Mouse (Mus musculus) liver, embryonic 11.5 days (tissue): ENCODE data around the gene Lhpp. TPM values are rescaled to one million over a fixed set of nuclear protein-coding genes. Genes with fewer than 3 reads are reported as not detected.

Source experiments
- ATAC-seq: fragments of 200-750 bp; cut with Nextera tagmentation; replicated peaks from 2 replicates; pipeline ENCODE4 v1.8.0; 2017; ENCODE audit warnings: moderate number of reproducible peaks, mild to moderate bottlenecking, moderate TSS enrichment, moderate library complexity; ENCODE audit not compliant: low FRiP score
- DNase-seq: peaks from one replicate; pipeline ENCODE4 v3.0.0-alpha.2; 2017; ENCODE audit warnings: low spot score
- H3K27ac ChIP-seq: fragments of 300-500 bp; sonication (generic); 2 replicates; pipeline ENCODE4 v1.5.1; 2014; ENCODE audit warnings: mild to moderate bottlenecking, low read depth, low read length, control low read depth
- H3K27me3 ChIP-seq: fragments of 300-500 bp; sonication (generic); replicated peaks from 2 replicates; pipeline ENCODE4 v1.6.1; 2014; ENCODE audit warnings: low read length, mixed read lengths; ENCODE audit not compliant: control insufficient read depth, insufficient read depth
- H3K36me3 ChIP-seq: fragments of 300-500 bp; sonication (generic); 2 replicates; pipeline ENCODE4 v1.6.1; 2014; ENCODE audit warnings: mild to moderate bottlenecking, low read length, moderate library complexity, mixed read lengths; ENCODE audit not compliant: control insufficient read depth, insufficient read depth
- H3K4me1 ChIP-seq: fragments of 300-500 bp; sonication (generic); replicated peaks from 2 replicates; pipeline ENCODE4 v1.6.1; 2014; ENCODE audit warnings: low read length, mixed read lengths; ENCODE audit not compliant: control insufficient read depth, insufficient read depth
- H3K4me2 ChIP-seq: fragments of 300-500 bp; sonication (generic); 2 replicates; pipeline ENCODE4 v1.6.1; 2014; ENCODE audit warnings: mild to moderate bottlenecking, control low read depth, moderate library complexity
- H3K4me3 ChIP-seq: fragments of 300-500 bp; sonication (generic); 2 replicates; pipeline ENCODE4 v1.5.1; 2014; ENCODE audit warnings: low read depth, low read length, control low read depth
- H3K9ac ChIP-seq: fragments of 300-500 bp; sonication (generic); 2 replicates; pipeline ENCODE4 v1.6.1; 2014; ENCODE audit warnings: low read depth, low read length, control low read depth
- H3K9me3 ChIP-seq: fragments of 300-500 bp; sonication (generic); 2 replicates; pipeline ENCODE4 v1.6.1; 2016; ENCODE audit warnings: low read length, inconsistent platforms, mixed read lengths; ENCODE audit not compliant: control insufficient read depth
- WGBS: fragments of 180-500 bp; shearing (Covaris S2); extraction: QIAGEN DNeasy Blood & Tissue Kit; methylation state at CpG from one replicate; pipeline ENCODE4 v1.1.7; 2014; 5-methylcytosine and 5-hydroxymethylcytosine counted together
- polyA plus RNA-seq: library from polyadenylated mRNA; unstranded; fragments of >200 nt; fragmentation: Nextera tagmentation; extraction: Ambion mirVana; gene quantifications from 2 replicates; pipeline ENCODE4 v1.2.1, GENCODE M21; 2014

Lhpp gene
- polyA plus RNA-seq, 1 experiment from 2014 or later = 15.8 TPM

- DNase-seq (no peak), ATAC-seq (no peak)
- H3K4me3 ChIP-seq = no peak overlapping the region
- H3K4me1 ChIP-seq = peaks cover 21% of the 10 kb centered on the region
- H3K27me3 ChIP-seq = no peaks in the 10 kb centered on the region
- H3K9ac ChIP-seq = no peak overlapping the region
- no peak overlapping the region for H3K4me2 ChIP-seq
- H3K27ac ChIP-seq = no peak overlapping the region
- no peaks in the 10 kb centered on the region for H3K9me3 ChIP-seq
- no peaks in the 10 kb centered on the region for H3K36me3 ChIP-seq
- 88% methylated on average over 4 of the region's 4 CpGs for WGBS
Observed at GRCm38 (mm10) chr7:132683923-132684322, 73.5 kb downstream of the Lhpp start.

- H3K9me3 ChIP-seq = no peaks in the 10 kb centered on the region
- H3K4me1 ChIP-seq = peaks cover 22% of the 10 kb centered on the region
- no peak overlapping the region for H3K4me2 ChIP-seq
- ATAC-seq (peak; percentile 80), DNase-seq (no peak)
- no peak overlapping the region for H3K9ac ChIP-seq
- no peaks in the 10 kb centered on the region for H3K27me3 ChIP-seq
- H3K27ac ChIP-seq = no peak overlapping the region
- no peak overlapping the region for H3K4me3 ChIP-seq
- WGBS = 37% methylated on average over 3 of the region's 3 CpGs
- no peaks in the 10 kb centered on the region for H3K36me3 ChIP-seq
Observed at GRCm38 (mm10) chr7:132686515-132686914, 76.1 kb downstream of the Lhpp start.

- ATAC-seq (no peak), DNase-seq (no peak)
- no peak overlapping the region for H3K4me2 ChIP-seq
- H3K4me3 ChIP-seq = no peak overlapping the region
- H3K9me3 ChIP-seq = no peaks in the 10 kb centered on the region
- H3K36me3 ChIP-seq = no peaks in the 10 kb centered on the region
- H3K4me1 ChIP-seq = peaks cover 22% of the 10 kb centered on the region
- no peaks in the 10 kb centered on the region for H3K27me3 ChIP-seq
- 40% methylated on average over 2 of the region's 2 CpGs for WGBS
- no peak overlapping the region for H3K27ac ChIP-seq
- H3K9ac ChIP-seq = no peak overlapping the region; the same call in 1 of the 2 replicates
Observed at GRCm38 (mm10) chr7:132687897-132688296, 77.5 kb downstream of the Lhpp start.

- H3K4me1 ChIP-seq = peaks cover 22% of the 10 kb centered on the region
- ATAC-seq = no peak
- no peak overlapping the region for H3K4me3 ChIP-seq
- no peak overlapping the region for H3K4me2 ChIP-seq
- no peaks in the 10 kb centered on the region for H3K9me3 ChIP-seq
- no peaks in the 10 kb centered on the region for H3K27me3 ChIP-seq
- no peak overlapping the region for H3K9ac ChIP-seq
- no peak overlapping the region for H3K27ac ChIP-seq
- WGBS = 75% methylated on average over 5 of the region's 5 CpGs
- no peak for DNase-seq
- no peaks in the 10 kb centered on the region for H3K36me3 ChIP-seq
Observed at GRCm38 (mm10) chr7:132688721-132689120, 78.3 kb downstream of the Lhpp start.

GRCm38 (mm10) chr7:132689722-132690121, 79.3 kb downstream of the Lhpp start:
- Histone ChIP-seq H3K27me3 (no peaks in the 10 kb centered on the region), H3K9me3 (no peaks in the 10 kb centered on the region), H3K9ac (no peak overlapping the region), H3K4me2 (no peak overlapping the region), H3K27ac (no peak overlapping the region), H3K4me1 (peaks cover 22% of the 10 kb centered on the region), H3K36me3 (no peaks in the 10 kb centered on the region), H3K4me3 (no peak overlapping the region)
- no peak for DNase-seq
- 54% methylated on average over 5 of the region's 5 CpGs for WGBS
- ATAC-seq = no peak

GRCm38 (mm10) chr7:132690716-132691472, 80.5 kb downstream of the Lhpp start:
- Histone ChIP-seq H3K27me3 (no peaks in the 10 kb centered on the region), H3K36me3 (no peaks in the 10 kb centered on the region), H3K4me3 (no peak overlapping the region), H3K27ac (no peak overlapping the region), H3K4me2 (no peak overlapping the region), H3K9ac (no peak overlapping the region), H3K4me1 (peaks cover 21% of the 10 kb centered on the region), H3K9me3 (no peaks in the 10 kb centered on the region)
- DNase-seq (no peak), ATAC-seq (no peak)
- 84% methylated on average over 14 of the region's 14 CpGs for WGBS

- H3K4me2 ChIP-seq = no peak overlapping the region
- H3K27me3 ChIP-seq = no peaks in the 10 kb centered on the region
- ATAC-seq (no peak), DNase-seq (no peak)
- no peaks in the 10 kb centered on the region for H3K36me3 ChIP-seq
- no peak overlapping the region for H3K27ac ChIP-seq
- no peak overlapping the region for H3K9ac ChIP-seq
- WGBS = 84% methylated on average over 9 of the region's 9 CpGs
- peaks cover 7% of the 10 kb centered on the region for H3K4me1 ChIP-seq
- no peak overlapping the region for H3K4me3 ChIP-seq
- H3K9me3 ChIP-seq = no peaks in the 10 kb centered on the region
Observed at GRCm38 (mm10) chr7:132692719-132693118, 82.3 kb downstream of the Lhpp start.

GRCm38 (mm10) chr7:132693561-132693960, 83.1 kb downstream of the Lhpp start:
- Histone ChIP-seq H3K4me3 (no peak overlapping the region), H3K9me3 (no peaks in the 10 kb centered on the region), H3K27ac (no peak overlapping the region), H3K9ac (no peak overlapping the region), H3K4me1 (peaks cover 3% of the 10 kb centered on the region), H3K4me2 (no peak overlapping the region), H3K27me3 (no peaks in the 10 kb centered on the region), H3K36me3 (no peaks in the 10 kb centered on the region)
- WGBS = 78% methylated on average over 2 of the region's 2 CpGs
- ATAC-seq = no peak
- no peak for DNase-seq

- WGBS = 88% methylated on average over 8 of the region's 8 CpGs
- no peak overlapping the region for H3K27ac ChIP-seq
- H3K9me3 ChIP-seq = no peaks in the 10 kb centered on the region
- no peak overlapping the region for H3K9ac ChIP-seq
- no peak for DNase-seq
- no peak for ATAC-seq
- H3K36me3 ChIP-seq = no peaks in the 10 kb centered on the region
- H3K4me2 ChIP-seq = no peak overlapping the region
- H3K4me3 ChIP-seq = no peak overlapping the region
- no peaks in the 10 kb centered on the region for H3K27me3 ChIP-seq
- H3K4me1 ChIP-seq = no peaks in the 10 kb centered on the region
Observed at GRCm38 (mm10) chr7:132697258-132697796, 86.9 kb downstream of the Lhpp start.
